In genomic region chr2:160700271-160700670, GRCm38 (mm10) we compare ENCODE assay signal across 8 mouse cellular contexts. TPM values are rescaled to one million over a fixed set of nuclear protein-coding genes. Genes with fewer than 3 reads are reported as not detected.
DNase-seq lines count a peak whose midpoint lies in the region; ATAC-seq lines count a peak whose summit lies in the region.

No protein-coding gene starts in this region.

- no peaks in the 10 kb centered on the region for H3K27me3 ChIP-seq in heart, embryonic 10.5 days (ENCODE audit: insufficient read depth, poor library complexity, severe bottlenecking)
- H3K27me3 ChIP-seq in intestine, embryonic 15.5 days (replicated peaks), result no peaks in the 10 kb centered on the region
- H3K27me3 ChIP-seq in forebrain, embryonic 16.5 days (replicated peaks; ENCODE audit: control insufficient read depth, insufficient read depth, low read length), result no peaks in the 10 kb centered on the region

- no peaks in the 10 kb centered on the region for H3K9me3 ChIP-seq in heart, embryonic 10.5 days
- no peaks in the 10 kb centered on the region for H3K9me3 ChIP-seq in intestine, embryonic 15.5 days
- H3K9me3 ChIP-seq in forebrain, embryonic 16.5 days (ENCODE audit: control insufficient read depth, low read length), result no peaks in the 10 kb centered on the region

- no peak overlapping the region for H3K4me3 ChIP-seq in heart, embryonic 10.5 days
- H3K4me3 ChIP-seq in intestine, embryonic 15.5 days (replicated peaks), result no peak overlapping the region
- H3K4me3 ChIP-seq in forebrain, embryonic 16.5 days (replicated peaks; ENCODE audit: low read length), result no peak overlapping the region

- no peak overlapping the region for H3K4me2 ChIP-seq in intestine, embryonic 15.5 days (replicated peaks)
- H3K4me2 ChIP-seq in forebrain, embryonic 16.5 days (ENCODE audit: low read length), result no peak overlapping the region

- H3K9ac ChIP-seq in intestine, embryonic 15.5 days, result no peak overlapping the region
- no peak overlapping the region for H3K9ac ChIP-seq in forebrain, embryonic 16.5 days (replicated peaks; ENCODE audit: low read depth, low read length)

- no peaks in the 10 kb centered on the region for H3K4me1 ChIP-seq in heart, embryonic 10.5 days
- H3K4me1 ChIP-seq in intestine, embryonic 15.5 days (replicated peaks), result no peaks in the 10 kb centered on the region
- no peaks in the 10 kb centered on the region for H3K4me1 ChIP-seq in forebrain, embryonic 16.5 days (replicated peaks; ENCODE audit: control insufficient read depth, insufficient read depth, low read length)

- 63% methylated on average over 5 of the region's 5 CpGs for WGBS in heart, embryonic 10.5 days
- 44% methylated on average over 5 of the region's 5 CpGs for WGBS in intestine, embryonic 15.5 days
- 64% methylated on average over 5 of the region's 5 CpGs for whole genome bisulfite sequencing in forebrain, embryonic 16.5 days

- H3K36me3 ChIP-seq in heart, embryonic 10.5 days, result peaks cover 72% of the 10 kb centered on the region
- H3K36me3 ChIP-seq in intestine, embryonic 15.5 days, result peaks cover 25% of the 10 kb centered on the region
- H3K36me3 ChIP-seq in forebrain, embryonic 16.5 days (ENCODE audit: control insufficient read depth, insufficient read depth), result peaks cover 28% of the 10 kb centered on the region

- peak; percentile 98 for DNase-seq in heart, adult 11 months
- DNase-seq in heart, embryonic 10.5 days (ENCODE audit: low spot score), result no peak
- peak; percentile 33 for DNase-seq in fat pad, adult 2 months (ENCODE audit: extremely low read depth, low read depth, low spot score)
- DNase-seq in lung, postnatal 25 days (ENCODE audit: low spot score), result peak; percentile 89
- DNase-seq in cerebellum, adult 11 months, result no peak

- ATAC-seq in intestine, embryonic 15.5 days, result peak; percentile 92
- ATAC-seq in forebrain, embryonic 16.5 days, result no peak
- ATAC-seq in erythroblast, adult 5-6 weeks (replicated peaks; ENCODE audit: low FRiP score, poor library complexity, severe bottlenecking), result no peak

- no peak overlapping the region for H3K27ac ChIP-seq in heart, embryonic 10.5 days
- H3K27ac ChIP-seq in intestine, embryonic 15.5 days, result 0 out of 2 replicates have a peak overlapping the region, but pooled peaks have one; percentile 48
- H3K27ac ChIP-seq in forebrain, embryonic 16.5 days (ENCODE audit: low read length), result no peak overlapping the region

RNA-seq across cellular contexts. Expression of gene Plcg1, which starts 30.8 kb away (rescaled TPM):
- polyA plus RNA-seq in heart, embryonic 10.5 days (2016; fragmentation: Nextera tagmentation; extraction: Ambion mirVana), result 37.5 and 44.9 TPM in 2 replicates
- 29.6 and 29.7 TPM in 2 replicates for polyA plus RNA-seq in intestine, embryonic 15.5 days (2015; fragmentation: Nextera tagmentation; extraction: Ambion mirVana)
- 83.2 and 84.4 TPM in 2 replicates for polyA plus RNA-seq in forebrain, embryonic 16.5 days (2015; fragmentation: Nextera tagmentation; extraction: Ambion mirVana)
- 0.38 and 1.3 TPM in 2 replicates for total RNA-seq in erythroblast, adult 5-6 weeks (2015; ENCODE audit: low replicate concordance)
- total RNA-seq in erythroblast, adult 5-6 weeks (2017; ENCODE audit: low replicate concordance), result 2.8 and 6.1 TPM in 2 replicates

RNA-seq across cellular contexts. Expression of gene Top1, which starts 54.6 kb away (rescaled TPM):
- polyA plus RNA-seq in heart, embryonic 10.5 days (2016; fragmentation: Nextera tagmentation; extraction: Ambion mirVana), result 54.7 and 69.5 TPM in 2 replicates
- 61.5 and 65.3 TPM in 2 replicates for polyA plus RNA-seq in intestine, embryonic 15.5 days (2015; fragmentation: Nextera tagmentation; extraction: Ambion mirVana)
- 96.9 and 101 TPM in 2 replicates for polyA plus RNA-seq in forebrain, embryonic 16.5 days (2015; fragmentation: Nextera tagmentation; extraction: Ambion mirVana)
- 145 and 146 TPM in 2 replicates for total RNA-seq in erythroblast, adult 5-6 weeks (2015; ENCODE audit: low replicate concordance)
- total RNA-seq in erythroblast, adult 5-6 weeks (2017; ENCODE audit: low replicate concordance), result 336 and 395 TPM in 2 replicates

Comparison
In these comparisons a context has a peak if more than half of its experiments do, and no peak if none do; other contexts are left out.
1. DNase-seq: peak in heart, adult 11 months (single experiment), fat pad, adult 2 months (single experiment) and lung, postnatal 25 days (single experiment); none in heart, embryonic 10.5 days (single experiment) and cerebellum, adult 11 months (single experiment).